Mouse (Mus musculus) G1E (cell line): ENCODE results near the gene Zbtb22. TPM values are rescaled to one million over a fixed set of nuclear protein-coding genes. Genes with fewer than 3 reads are reported as not detected.
"Not testable (repeated sequence)": the region's sequence is repeated elsewhere in the genome, so short reads cannot be mapped to it uniquely, and the experiment has no call there.

ENCODE experiments used
- ATAC-seq: 2 replicates; pipeline ENCODE4 v1.8.0; 2016; ENCODE audit warnings: mild to moderate bottlenecking; ENCODE audit not compliant: insufficient number of reproducible peaks, poor library complexity, low FRiP score, severe bottlenecking; ENCODE audit errors: extremely low read depth
- DNase-seq: peaks from one replicate; pipeline ENCODE4 v3.0.0; 2012; ENCODE audit warnings: low spot score
- H3K27me3 ChIP-seq: 2 replicates; pipeline ENCODE4 v1.6.1; 2012; ENCODE audit warnings: mild to moderate bottlenecking, low read length, inconsistent platforms; ENCODE audit not compliant: insufficient read depth
- H3K36me3 ChIP-seq: replicated peaks from 2 replicates; pipeline ENCODE3; 2012; ENCODE audit warnings: mild to moderate bottlenecking, inconsistent platforms
- H3K4me1 ChIP-seq: 2 replicates; pipeline ENCODE4 v1.6.1; 2012; ENCODE audit warnings: low read depth, low read length, inconsistent platforms, mixed read lengths; ENCODE audit not compliant: insufficient read depth
- H3K4me3 ChIP-seq: 2 replicates; pipeline ENCODE4 v1.5.1; 2012; ENCODE audit warnings: low read depth, mild to moderate bottlenecking, inconsistent platforms, low read length, moderate library complexity, mixed read lengths
- H3K9me3 ChIP-seq: replicated peaks from 2 replicates; pipeline ENCODE4 v1.6.1; 2012; ENCODE audit warnings: inconsistent platforms
- CTCF ChIP-seq: IDR thresholded peaks from 2 replicates; pipeline ENCODE4 v1.5.1; 2012; ENCODE audit warnings: low read depth, low read length, inconsistent platforms, mixed read lengths
- GATA1 ChIP-seq: IDR thresholded peaks from 2 replicates; pipeline ENCODE4 v1.6.1; 2012; ENCODE audit warnings: borderline replicate concordance, low read length, inconsistent platforms, mixed read lengths
- GATA2 ChIP-seq: IDR thresholded peaks from 2 replicates; pipeline ENCODE4 v1.6.1; 2012; ENCODE audit warnings: low read depth, low read length, inconsistent platforms, borderline replicate concordance
- POLR2AphosphoS5 ChIP-seq: IDR thresholded peaks from 2 replicates; pipeline ENCODE4 v1.6.1; 2012; ENCODE audit warnings: low read depth, low read length, inconsistent platforms; ENCODE audit not compliant: insufficient replicate concordance
- TAL1 ChIP-seq: conservative IDR thresholded peaks from 2 replicates; pipeline ENCODE4 v1.6.1; 2012; ENCODE audit warnings: low read depth, low read length, inconsistent platforms, mixed read lengths
- polyA plus RNA-seq: library from polyadenylated mRNA; stranded (reverse); fragments of >175 nt; gene quantifications from 2 replicates; pipeline ENCODE4 v1.2.3, GENCODE M21; 2012
- total RNA-seq, 2 experiments: library from RNA; stranded (forward) in 1 of 2; stranded (reverse) in 1 of 2; fragments of 200-1000 nt in 1 of 2; fragments of >200 nt in 1 of 2; fragmentation: Nextera tagmentation in 1 of 2; gene quantifications; 2 replicates each; pipeline ENCODE4 v1.2.3; 2014 to 2017

Gene Zbtb22
- total and polyA plus RNA-seq, 3 experiments = 15.8 to 42.1 (median 19.7) TPM

- DNase-seq = no peak
- Histone ChIP-seq H3K4me3 (no peak overlapping the region), H3K27me3 (no peaks in the 10 kb centered on the region), H3K4me1 (peaks cover 71% of the 10 kb centered on the region), H3K9me3 (no peaks in the 10 kb centered on the region), H3K36me3 (no peaks in the 10 kb centered on the region)
- TF ChIP-seq CTCF (no peak), TAL1 (no peak), POLR2AphosphoS5 (no peak), GATA2 (no peak)
- ATAC-seq = peak; percentile 61
Observed at GRCm38 (mm10) chr17:33899642-33900041, 16.1 kb upstream of the Zbtb22 start.

DNA sequence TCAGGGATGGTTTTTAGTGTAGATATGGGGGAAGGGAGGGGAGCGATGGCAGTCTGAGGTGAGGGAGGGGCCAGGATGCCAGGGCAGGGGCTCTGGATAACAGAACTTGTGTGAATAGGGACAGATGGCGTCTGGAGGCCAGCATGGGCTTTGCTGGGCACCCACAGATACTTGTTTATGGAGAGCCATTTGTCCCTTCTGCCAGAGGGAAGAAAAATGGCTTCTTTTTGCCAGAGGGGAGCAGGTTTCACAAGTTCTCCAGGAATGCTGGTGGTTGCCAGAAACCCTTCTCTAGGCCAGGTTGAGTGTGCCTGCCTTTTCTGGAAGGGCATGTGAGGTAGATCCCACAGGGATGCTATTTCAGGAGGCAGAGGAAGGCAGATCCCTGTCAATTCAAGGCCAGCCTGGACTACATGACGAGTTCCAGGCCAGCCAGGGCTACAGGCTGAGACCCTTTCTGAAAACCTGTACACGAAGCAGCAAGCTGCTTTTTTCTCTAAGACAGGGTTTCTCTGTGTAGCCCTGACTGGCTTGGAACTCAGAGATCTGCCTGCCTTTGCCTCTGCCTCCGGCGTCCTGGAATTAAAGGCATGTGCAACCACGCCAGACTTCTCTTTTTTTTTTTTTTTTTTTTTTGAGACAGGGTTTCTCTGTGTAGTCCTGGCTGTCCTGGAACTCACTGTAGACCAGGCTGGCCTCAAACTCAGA, 15.3 kb upstream of the Zbtb22 start:
- H3K4me1 ChIP-seq = peaks cover 73% of the 10 kb centered on the region
- TF ChIP-seq POLR2AphosphoS5 (no peak), TAL1 (no peak), GATA1 (no peak), CTCF (no peak), GATA2 (no peak)
- ATAC-seq (no peak), DNase-seq (no peak)
- no peaks in the 10 kb centered on the region for H3K27me3 ChIP-seq
- H3K36me3 ChIP-seq = no peaks in the 10 kb centered on the region
- H3K9me3 ChIP-seq = no peaks in the 10 kb centered on the region
- no peak overlapping the region; the same call in 1 of the 2 replicates for H3K4me3 ChIP-seq

DNA sequence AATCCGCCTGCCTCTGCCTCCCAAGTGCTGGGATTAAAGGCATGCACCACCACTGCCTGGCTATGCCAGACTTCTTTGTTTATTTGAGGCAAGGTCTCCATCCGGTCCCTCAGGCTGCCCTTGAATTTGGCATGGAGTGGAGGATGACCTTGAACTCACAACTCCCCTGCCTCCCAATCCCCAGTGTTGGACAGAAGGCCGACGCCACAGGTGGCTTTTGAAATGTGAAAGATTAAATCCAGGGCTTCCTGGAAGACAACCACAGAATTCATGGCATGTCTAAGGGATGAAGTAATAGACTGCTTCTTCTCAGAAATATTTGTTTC, 14.8 kb upstream of the Zbtb22 start:
- H3K4me3 ChIP-seq = no peak overlapping the region
- no peaks in the 10 kb centered on the region for H3K9me3 ChIP-seq
- no peaks in the 10 kb centered on the region for H3K27me3 ChIP-seq
- DNase-seq = no peak
- peaks cover 71% of the 10 kb centered on the region for H3K4me1 ChIP-seq
- no peak for TF ChIP-seq GATA2
- no peak for TF ChIP-seq CTCF
- TF ChIP-seq GATA1 = no peak
- no peak for TF ChIP-seq POLR2AphosphoS5
- ATAC-seq = no peak
- no peaks in the 10 kb centered on the region for H3K36me3 ChIP-seq

DNA sequence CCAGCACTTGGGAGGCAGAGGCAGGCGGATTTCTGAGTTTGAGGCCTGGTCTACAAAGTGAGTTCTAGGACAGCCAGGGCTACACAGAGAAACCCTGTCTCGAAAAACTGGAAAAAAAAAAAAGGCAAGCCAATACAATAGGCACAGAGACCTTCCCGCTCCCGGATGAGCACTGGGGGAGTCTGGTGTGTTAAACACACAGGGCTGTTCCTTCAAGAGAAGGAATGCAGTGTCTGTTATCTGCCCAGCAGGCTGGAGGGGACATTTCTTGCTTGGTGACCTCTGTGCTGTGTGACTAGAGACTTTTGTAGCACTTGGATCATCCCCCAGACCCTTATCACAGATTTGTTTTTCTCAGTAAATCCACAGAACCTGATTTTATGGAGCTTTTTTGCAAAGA, 14.1 kb upstream of the Zbtb22 start:
- no peak for DNase-seq
- no peaks in the 10 kb centered on the region for H3K27me3 ChIP-seq
- no peak for ATAC-seq
- no peak overlapping the region for H3K4me3 ChIP-seq
- TF ChIP-seq TAL1 = no peak
- no peak for TF ChIP-seq POLR2AphosphoS5
- TF ChIP-seq CTCF = no peak
- TF ChIP-seq GATA1 = no peak
- TF ChIP-seq GATA2 = no peak
- no peaks in the 10 kb centered on the region for H3K9me3 ChIP-seq
- H3K4me1 ChIP-seq = peaks cover 74% of the 10 kb centered on the region
- no peaks in the 10 kb centered on the region for H3K36me3 ChIP-seq

DNA sequence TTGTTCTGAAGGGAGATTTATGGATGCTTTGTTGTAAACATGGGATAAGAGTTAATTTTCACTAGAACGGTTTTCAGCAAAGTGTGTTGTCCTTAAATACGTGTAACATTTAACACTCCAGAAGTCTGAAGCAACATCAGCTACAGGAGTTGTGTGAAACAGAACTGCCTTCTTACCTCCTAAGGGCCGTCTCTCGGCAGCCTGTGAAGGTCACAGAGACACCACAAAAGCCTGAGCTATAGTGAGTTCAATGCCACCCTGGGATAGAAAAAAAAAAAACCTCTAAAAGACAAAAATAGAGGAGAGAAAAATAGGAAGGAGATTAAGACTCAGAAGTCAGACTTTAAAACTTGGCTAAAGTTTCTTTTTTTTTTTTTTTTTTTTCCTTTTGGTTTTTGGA, 13.6 kb upstream of the Zbtb22 start:
- ATAC-seq (no peak), DNase-seq (no peak)
- TF ChIP-seq GATA2 (no peak), GATA1 (no peak), POLR2AphosphoS5 (no peak), CTCF (no peak), TAL1 (no peak)
- Histone ChIP-seq H3K4me1 (peaks cover 78% of the 10 kb centered on the region), H3K27me3 (no peaks in the 10 kb centered on the region), H3K4me3 (no peak overlapping the region), H3K36me3 (no peaks in the 10 kb centered on the region), H3K9me3 (no peaks in the 10 kb centered on the region)

DNA sequence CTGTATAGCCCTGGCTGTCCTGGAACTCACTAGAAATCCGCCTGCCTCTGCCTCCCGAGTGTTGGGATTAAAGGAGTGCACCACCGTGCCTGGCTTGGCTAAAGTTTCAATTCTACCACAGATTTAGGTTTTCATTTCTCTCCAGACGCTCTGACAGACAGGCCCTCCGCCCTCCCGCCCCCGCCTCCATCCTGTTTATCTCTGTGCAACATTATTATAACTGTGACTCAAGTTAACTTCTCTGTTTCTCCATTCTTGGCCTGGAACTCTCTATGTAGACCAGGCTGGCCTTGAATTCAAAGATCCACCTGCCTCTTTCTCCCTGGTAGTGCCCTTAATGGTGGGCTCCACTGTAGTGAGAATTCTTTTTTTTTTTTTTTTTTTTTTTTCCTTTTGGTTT, 13.2 kb upstream of the Zbtb22 start:
- Histone ChIP-seq H3K36me3 (no peaks in the 10 kb centered on the region), H3K9me3 (no peaks in the 10 kb centered on the region), H3K27me3 (no peaks in the 10 kb centered on the region), H3K4me1 (peaks cover 77% of the 10 kb centered on the region), H3K4me3 (no peak overlapping the region)
- ATAC-seq (no peak), DNase-seq (no peak)
- TF ChIP-seq GATA1 = no peak
- no peak for TF ChIP-seq GATA2
- TF ChIP-seq TAL1 = no peak
- TF ChIP-seq POLR2AphosphoS5 = no peak
- no peak for TF ChIP-seq CTCF

DNA sequence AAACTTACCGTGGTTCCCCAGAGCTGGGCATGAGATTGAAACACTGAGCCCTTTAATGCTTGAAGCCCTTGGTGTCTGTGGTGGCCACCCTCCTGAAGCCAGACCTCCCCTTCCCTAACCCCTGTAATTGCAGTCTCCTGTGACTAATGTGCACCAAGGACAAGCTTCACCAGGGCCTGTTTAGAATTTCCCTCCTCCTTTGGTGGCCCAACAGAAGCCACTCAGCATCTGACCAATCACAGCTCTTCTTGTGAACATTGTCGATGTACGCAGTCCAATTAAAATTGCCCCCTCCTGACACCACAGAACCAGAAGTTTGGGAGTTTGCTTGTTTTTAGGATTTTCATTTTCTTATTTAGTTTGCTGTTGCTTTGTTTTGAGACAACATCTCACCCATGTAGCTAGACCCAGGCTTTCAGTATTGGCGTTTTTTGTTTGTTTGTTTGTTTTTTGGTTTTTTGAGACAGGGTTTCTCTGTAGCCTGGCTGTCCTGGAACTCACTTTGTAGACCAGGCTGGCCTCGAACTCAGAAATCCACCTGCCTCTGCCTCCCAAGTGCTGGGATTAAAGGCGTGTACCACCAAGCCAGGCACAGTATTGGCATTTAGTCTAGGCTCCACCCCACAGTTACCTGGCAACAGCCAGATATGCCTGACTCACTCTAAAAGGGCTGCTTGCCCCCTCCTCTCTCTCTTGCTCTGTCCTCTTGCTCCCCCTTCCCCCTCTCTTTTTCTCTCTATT, 11.6 kb upstream of the Zbtb22 start:
- ATAC-seq, H3K27me3 ChIP-seq, DNase-seq, H3K9me3 ChIP-seq, H3K36me3 ChIP-seq, H3K4me3 ChIP-seq: not testable (repeated sequence)
- peaks cover 76% of the 10 kb centered on the region for H3K4me1 ChIP-seq

DNA sequence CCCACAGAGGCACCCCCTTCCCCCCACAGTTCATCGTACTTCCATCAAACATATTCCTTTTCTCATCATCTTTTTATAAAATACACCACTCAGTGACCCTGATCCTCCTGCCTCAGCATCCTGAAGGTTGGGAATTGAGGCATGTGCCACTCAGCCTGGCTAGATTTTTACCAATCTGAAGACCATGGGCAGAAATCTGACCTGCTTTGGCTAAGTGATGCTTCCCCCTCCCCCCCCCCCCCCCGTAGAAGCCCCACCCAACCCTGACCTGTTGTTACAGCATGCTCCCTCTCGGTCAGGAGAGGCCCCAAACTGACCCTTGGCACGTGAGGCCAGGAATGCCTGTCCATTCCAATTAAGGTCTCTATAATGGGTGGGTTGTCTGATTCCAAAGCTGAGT, 10.9 kb upstream of the Zbtb22 start, which contains the start of gene Platr17:
Gene Platr17, plus strand, starts transcription at position 301 of the 400 bp plus-strand sequence.
- H3K9me3 ChIP-seq, H3K36me3 ChIP-seq, ATAC-seq, H3K27me3 ChIP-seq, H3K4me3 ChIP-seq, DNase-seq: not testable (repeated sequence)
- H3K4me1 ChIP-seq = peaks cover 70% of the 10 kb centered on the region
